ENCODE assay signal across 8 mouse cellular contexts in the genomic region with DNA sequence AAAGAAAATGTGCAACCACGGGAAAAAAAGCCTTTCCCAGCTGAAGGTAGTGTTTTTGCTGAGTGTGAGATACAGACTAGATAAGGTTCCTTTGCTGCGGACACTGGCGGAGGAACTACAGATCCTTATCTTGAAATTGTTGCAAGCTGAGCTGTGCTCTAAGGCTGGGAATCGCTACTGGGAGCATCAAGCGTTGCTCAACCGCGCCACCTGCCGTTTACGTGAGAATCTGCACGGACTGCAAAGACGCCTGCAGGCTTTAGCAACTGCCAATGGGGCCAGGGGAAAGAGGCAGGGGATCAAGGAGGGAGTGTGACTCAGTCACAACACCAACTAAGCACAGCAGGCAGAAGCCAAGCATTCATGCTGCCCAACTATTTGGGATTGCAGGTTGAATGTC.
DNase-seq lines count a peak whose midpoint lies in the region.

No protein-coding gene starts in this region.

- no peak overlapping the region for H3K4me3 ChIP-seq in embryonic facial prominence, embryonic 10.5 days

- H3K36me3 ChIP-seq in embryonic facial prominence, embryonic 10.5 days (replicated peaks) = no peaks in the 10 kb centered on the region

- peaks cover 25% of the 10 kb centered on the region for H3K27me3 ChIP-seq in embryonic facial prominence, embryonic 10.5 days (replicated peaks; ENCODE audit: low read depth, poor library complexity, severe bottlenecking)

- DNase-seq in 3134 (ENCODE audit: extremely low read depth, insufficient read length, low spot score) (peak; percentile 31), liver (peak; percentile 81)
- DNase-seq in adrenal gland, postnatal 10 days = peak; percentile 90
- peak; percentile 87 for DNase-seq in embryonic facial prominence, embryonic 10.5 days (ENCODE audit: low spot score)
- DNase-seq in heart, adult 9 months (ENCODE audit: low spot score in 2 of 2) = peak; percentile 50 to 68
- DNase-seq in kidney, adult 8-10 months = peak; percentile 45 to 61
- DNase-seq in naive thymus-derived CD4-positive, alpha-beta T cell, adult 2 months (ENCODE audit: low read depth) = peak; percentile 86
- DNase-seq in spleen, postnatal 4 days (ENCODE audit: low spot score in 2 of 2) = peak; percentile 64 to 88

- no peaks in the 10 kb centered on the region for H3K9me3 ChIP-seq in embryonic facial prominence, embryonic 10.5 days

- H3K27ac ChIP-seq in embryonic facial prominence, embryonic 10.5 days (replicated peaks) = no peak overlapping the region

- WGBS in embryonic facial prominence, embryonic 10.5 days = 1% methylated on average over 11 of the region's 11 CpGs

- H3K4me1 ChIP-seq in embryonic facial prominence, embryonic 10.5 days = peaks cover 21% of the 10 kb centered on the region

Comparison
In these comparisons a context has a peak if more than half of its experiments do, and no peak if none do; other contexts are left out.
1. DNase-seq: peak in every context shown above with its lines; median percentile 90 in adrenal gland, postnatal 10 days; 87 in embryonic facial prominence, embryonic 10.5 days; 86 in naive thymus-derived CD4-positive, alpha-beta T cell, adult 2 months; 81 in liver; 76 in spleen, postnatal 4 days; 59 in heart, adult 9 months; 53 in kidney, adult 8-10 months; 31 in 3134.